Mouse (Mus musculus) testis, adult 2 months (tissue): Measurements from ENCODE around the gene Mkrn2os. TPM values are rescaled to one million over a fixed set of nuclear protein-coding genes. Genes with fewer than 3 reads are reported as not detected.

Source experiments
- H3K27ac ChIP-seq: fragments of 200-500 bp; 2 replicates; pipeline ENCODE4 v1.5.1; 2012; ENCODE audit warnings: low read depth, low read length; ENCODE audit not compliant: control insufficient read depth, insufficient read depth
- H3K27me3 ChIP-seq: fragments of 200-500 bp; 2 replicates; pipeline ENCODE4 v1.6.1; 2012; ENCODE audit warnings: mild to moderate bottlenecking, low read length, moderate library complexity; ENCODE audit not compliant: control insufficient read depth, insufficient read depth
- H3K36me3 ChIP-seq: fragments of 200-500 bp; 2 replicates; pipeline ENCODE4 v1.6.1; 2012; ENCODE audit warnings: mild to moderate bottlenecking, low read length; ENCODE audit not compliant: control insufficient read depth, insufficient read depth
- H3K4me1 ChIP-seq: fragments of 200-500 bp; 2 replicates; pipeline ENCODE4 v1.6.1; 2012; ENCODE audit warnings: low read length; ENCODE audit not compliant: control insufficient read depth, insufficient read depth
- H3K4me3 ChIP-seq: fragments of 200-500 bp; 2 replicates; pipeline ENCODE4 v1.5.1; 2012; ENCODE audit warnings: low read depth, mild to moderate bottlenecking, low read length, moderate library complexity, mixed read lengths; ENCODE audit not compliant: control insufficient read depth
- CTCF ChIP-seq: fragments of 200-500 bp; IDR thresholded peaks from 2 replicates; pipeline ENCODE4 v1.5.1; 2012; ENCODE audit warnings: low read depth, mild to moderate bottlenecking, inconsistent platforms, low read length, moderate library complexity; ENCODE audit not compliant: control insufficient read depth, insufficient read depth, insufficient replicate concordance
- POLR2A ChIP-seq: fragments of 200-500 bp; IDR thresholded peaks from 2 replicates; pipeline ENCODE4 v1.6.1; 2012; ENCODE audit warnings: low read depth, mild to moderate bottlenecking, inconsistent platforms, low read length, moderate library complexity; ENCODE audit not compliant: control insufficient read depth
- polyA plus RNA-seq: library from polyadenylated mRNA; depleted of rRNA; stranded (reverse); fragments of >200 nt; gene quantifications from 2 replicates; pipeline ENCODE4 v1.2.3, GENCODE M21; 2012

Gene Mkrn2os
- polyA plus RNA-seq, 1 experiment, result 1.9 TPM

GRCm38 (mm10) chr6:115555485-115555884 is 36.9 kb downstream of the Mkrn2os start:
- H3K27me3 ChIP-seq, result no peaks in the 10 kb centered on the region
- H3K27ac ChIP-seq, result no peak overlapping the region
- no peak overlapping the region for H3K4me3 ChIP-seq
- no peaks in the 10 kb centered on the region for H3K36me3 ChIP-seq
- no peaks in the 10 kb centered on the region for H3K4me1 ChIP-seq
- TF ChIP-seq CTCF (peak; percentile 30; the same call in 1 of the 2 replicates), POLR2A (no peak)

- H3K4me1 ChIP-seq, result peaks cover 3% of the 10 kb centered on the region
- no peak overlapping the region for H3K27ac ChIP-seq
- H3K27me3 ChIP-seq, result no peaks in the 10 kb centered on the region
- H3K4me3 ChIP-seq, result no peak overlapping the region
- H3K36me3 ChIP-seq, result no peaks in the 10 kb centered on the region
- TF ChIP-seq POLR2A (no peak), CTCF (peak; percentile 36; the same call in 1 of the 2 replicates)
Measured at GRCm38 (mm10) chr6:115546276-115546675, 46.1 kb downstream of the Mkrn2os start.

DNA sequence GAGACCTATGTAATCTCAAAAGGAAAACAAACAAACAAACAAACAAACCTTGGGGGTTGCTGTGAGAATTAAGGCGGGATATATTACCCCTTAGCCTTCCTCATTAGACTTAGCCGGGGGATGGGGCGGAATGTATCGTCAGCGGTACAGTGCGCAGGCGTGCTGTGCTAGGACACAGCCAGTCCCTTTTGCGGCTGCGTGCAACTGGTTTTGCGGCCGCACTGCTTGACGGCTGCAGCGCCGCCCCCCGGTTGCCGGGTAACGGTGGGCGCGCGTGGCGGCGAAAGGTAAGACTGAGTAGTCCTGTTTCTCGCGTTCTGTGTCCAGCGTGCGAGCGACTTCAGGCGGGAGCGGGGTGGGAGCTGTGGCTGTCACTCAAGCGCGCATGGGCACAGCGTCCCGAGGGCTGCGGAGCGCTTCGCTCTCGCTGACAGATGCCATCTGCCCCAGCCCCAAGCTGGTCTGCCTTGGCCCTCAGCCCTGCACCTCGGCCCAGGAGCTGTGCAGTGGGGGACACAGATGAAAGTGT is 47.9 kb downstream of the Mkrn2os start, which contains the start of gene Tsen2:
TSS of gene Tsen2 (plus strand) at position 223 of the 529 bp plus-strand sequence.
- TF ChIP-seq CTCF, result no peak; the same call in 1 of the 2 replicates
- TF ChIP-seq POLR2A, result peak; percentile 73
- Histone ChIP-seq H3K27ac (peak within 1 kb of the TSS; percentile 35; the same call in 1 of the 2 replicates), H3K36me3 (no peaks in the 10 kb centered on the region), H3K4me3 (peak within 1 kb of the TSS; percentile 86), H3K4me1 (peaks cover 3% of the 10 kb centered on the region), H3K27me3 (no peaks in the 10 kb centered on the region)

- TF ChIP-seq POLR2A (no peak), CTCF (no peak)
- Histone ChIP-seq H3K4me3 (no peak overlapping the region), H3K27me3 (no peaks in the 10 kb centered on the region), H3K27ac (no peak overlapping the region), H3K4me1 (peaks cover 5% of the 10 kb centered on the region), H3K36me3 (no peaks in the 10 kb centered on the region)
Measured at GRCm38 (mm10) chr6:115542341-115542740, 50.0 kb downstream of the Mkrn2os start.

DNA sequence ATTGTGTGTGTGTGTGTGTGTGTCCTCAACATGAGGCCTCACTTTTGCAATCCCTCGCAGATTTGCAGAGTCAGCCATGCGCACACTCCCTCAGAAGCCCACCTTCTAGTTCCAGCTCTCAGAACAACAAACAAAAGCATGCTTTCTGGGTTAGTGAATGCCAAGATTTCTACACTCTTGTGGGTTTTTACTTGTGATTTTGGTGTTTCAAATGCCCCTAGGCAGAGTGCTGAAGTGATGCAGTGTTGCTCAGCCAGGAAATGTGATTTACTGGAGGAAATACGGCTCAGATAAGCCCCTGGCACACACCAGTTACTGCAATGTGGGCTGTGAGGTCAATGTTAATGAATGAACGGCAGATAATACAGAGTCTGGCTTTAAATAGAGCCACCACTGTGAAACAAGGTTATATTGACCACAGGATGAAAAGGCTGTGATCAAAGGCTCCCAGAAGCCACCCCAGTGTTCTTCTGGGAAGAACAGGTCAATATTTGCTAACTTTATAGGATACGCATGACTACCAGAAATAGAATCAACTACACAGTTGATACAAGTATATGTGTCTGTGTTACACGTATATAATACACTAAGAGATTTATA is 50.6 kb downstream of the Mkrn2os start:
- no peak overlapping the region for H3K4me3 ChIP-seq
- TF ChIP-seq POLR2A (no peak), CTCF (no peak)
- H3K27ac ChIP-seq, result no peak overlapping the region
- no peaks in the 10 kb centered on the region for H3K36me3 ChIP-seq
- peaks cover 5% of the 10 kb centered on the region for H3K4me1 ChIP-seq
- no peaks in the 10 kb centered on the region for H3K27me3 ChIP-seq

DNA sequence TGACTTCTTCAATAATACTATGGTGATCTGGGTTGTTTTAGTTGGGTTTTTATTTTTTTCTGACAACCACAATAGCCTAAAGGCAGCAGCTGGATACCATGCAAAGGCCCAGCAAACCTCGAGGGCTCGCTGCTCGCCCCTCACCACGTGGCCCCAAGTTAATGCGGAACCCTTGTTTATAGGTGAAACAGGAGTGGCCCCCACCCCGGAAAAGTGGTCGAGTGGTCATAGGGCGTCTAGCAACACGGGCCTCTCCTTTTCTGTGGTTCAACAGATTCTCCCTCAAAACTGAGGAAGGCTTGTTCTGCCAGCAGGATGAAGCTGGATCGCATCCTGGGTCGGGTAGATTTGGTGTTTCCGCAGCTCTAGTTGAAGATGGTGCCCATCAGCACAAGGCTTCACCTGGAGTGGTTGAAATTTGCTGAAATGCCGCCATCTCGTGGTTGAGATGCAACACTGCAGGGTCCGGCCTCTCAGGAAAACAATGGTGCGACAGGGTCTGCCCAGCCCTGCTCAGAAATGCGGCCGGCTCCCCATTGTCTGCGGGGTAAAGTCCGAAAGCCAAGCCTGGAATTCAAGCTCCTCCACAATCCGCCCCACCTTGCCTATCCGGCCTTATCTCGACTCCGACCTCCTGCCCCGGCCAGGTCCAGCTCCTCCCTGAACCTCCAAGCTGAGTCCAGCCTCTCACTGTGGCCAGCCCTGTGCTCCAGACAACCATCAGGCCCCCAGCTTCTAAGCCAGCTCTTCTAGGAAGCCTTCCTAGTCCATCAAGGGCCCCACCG is 53.5 kb downstream of the Mkrn2os start:
- H3K27me3 ChIP-seq, result no peaks in the 10 kb centered on the region
- no peaks in the 10 kb centered on the region for H3K36me3 ChIP-seq
- peak overlapping the region; percentile 77 for H3K4me3 ChIP-seq
- H3K27ac ChIP-seq, result no peak overlapping the region
- TF ChIP-seq CTCF (peak; percentile 93), POLR2A (no peak)
- peaks cover 2% of the 10 kb centered on the region for H3K4me1 ChIP-seq

- no peak overlapping the region for H3K27ac ChIP-seq
- no peak overlapping the region for H3K4me3 ChIP-seq
- H3K27me3 ChIP-seq, result no peaks in the 10 kb centered on the region
- TF ChIP-seq CTCF (no peak), POLR2A (no peak)
- peaks cover 2% of the 10 kb centered on the region for H3K4me1 ChIP-seq
- no peaks in the 10 kb centered on the region for H3K36me3 ChIP-seq
Measured at GRCm38 (mm10) chr6:115536169-115536568, 56.2 kb downstream of the Mkrn2os start.
